Mouse (Mus musculus): Measurements from ENCODE around the gene Sdhaf4. TPM values are rescaled to one million over a fixed set of nuclear protein-coding genes. Genes with fewer than 3 reads are reported as not detected.
"Not testable (repeated sequence)": the region's sequence is repeated elsewhere in the genome, so short reads cannot be mapped to it uniquely, and the experiment has no call there.

Gene Sdhaf4
- 10 to 100 TPM; 59.2 to 71.4 TPM for total RNA-seq (2021)
- long read RNA-seq, experiment 1, transcript Sdhaf4-201 (3 exons, 683 nt): major isoform, 69 of 123 reads
- long read RNA-seq, experiment 1, partial matches to known transcripts: 0 of 123 reads
- long read RNA-seq, experiment 1, other reads (novel, unspliced or antisense): 54 of 123 reads
- long read RNA-seq, experiment 2, transcript Sdhaf4-201 (3 exons, 683 nt): major isoform, 69 of 107 reads
- long read RNA-seq, experiment 2, partial matches to known transcripts: 38 of 107 reads
- long read RNA-seq, experiment 2, other reads (novel, unspliced or antisense): 0 of 107 reads

DNA sequence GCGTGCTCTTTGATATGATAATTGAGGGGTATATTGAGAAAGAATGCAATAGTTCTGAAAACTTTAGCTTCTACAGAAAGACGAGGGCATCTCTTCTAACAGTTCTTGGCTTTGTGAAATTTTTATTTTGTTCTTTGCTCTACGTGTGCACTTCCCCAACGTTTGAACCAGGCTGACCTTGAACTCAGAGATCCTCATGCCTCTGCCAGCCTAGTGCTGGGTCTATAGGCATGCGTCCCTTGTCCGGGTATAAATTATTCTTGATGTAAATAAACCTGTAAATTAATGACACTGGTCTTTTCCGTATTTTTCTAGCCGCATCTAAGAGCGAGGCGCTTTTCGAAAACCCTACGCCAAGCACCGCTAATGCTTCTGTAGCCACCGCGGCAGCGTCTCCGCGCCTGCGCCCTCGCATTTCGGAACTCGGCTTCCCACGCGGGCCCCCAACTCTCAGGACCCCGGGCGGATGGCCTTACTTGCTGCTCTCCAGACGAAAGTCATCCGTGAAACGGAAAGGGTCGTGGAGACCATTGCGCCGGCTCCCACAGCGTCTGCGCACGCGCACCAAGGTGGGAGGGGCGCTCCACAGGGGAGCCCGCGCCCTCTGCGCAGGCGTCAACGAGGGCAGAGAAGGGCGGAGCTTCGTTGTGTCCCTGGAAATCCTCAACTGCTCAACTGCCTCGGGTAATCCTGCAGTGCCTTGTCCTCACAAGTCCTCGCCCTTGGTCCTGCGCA, at the start of gene Sdhaf4:
Gene Sdhaf4 (minus strand): TSS at position 587 of the 735 bp plus-strand sequence.
- DNase-seq (ENCODE audit: low spot score in 2 of 2): peak; percentile 83 to 86

DNA sequence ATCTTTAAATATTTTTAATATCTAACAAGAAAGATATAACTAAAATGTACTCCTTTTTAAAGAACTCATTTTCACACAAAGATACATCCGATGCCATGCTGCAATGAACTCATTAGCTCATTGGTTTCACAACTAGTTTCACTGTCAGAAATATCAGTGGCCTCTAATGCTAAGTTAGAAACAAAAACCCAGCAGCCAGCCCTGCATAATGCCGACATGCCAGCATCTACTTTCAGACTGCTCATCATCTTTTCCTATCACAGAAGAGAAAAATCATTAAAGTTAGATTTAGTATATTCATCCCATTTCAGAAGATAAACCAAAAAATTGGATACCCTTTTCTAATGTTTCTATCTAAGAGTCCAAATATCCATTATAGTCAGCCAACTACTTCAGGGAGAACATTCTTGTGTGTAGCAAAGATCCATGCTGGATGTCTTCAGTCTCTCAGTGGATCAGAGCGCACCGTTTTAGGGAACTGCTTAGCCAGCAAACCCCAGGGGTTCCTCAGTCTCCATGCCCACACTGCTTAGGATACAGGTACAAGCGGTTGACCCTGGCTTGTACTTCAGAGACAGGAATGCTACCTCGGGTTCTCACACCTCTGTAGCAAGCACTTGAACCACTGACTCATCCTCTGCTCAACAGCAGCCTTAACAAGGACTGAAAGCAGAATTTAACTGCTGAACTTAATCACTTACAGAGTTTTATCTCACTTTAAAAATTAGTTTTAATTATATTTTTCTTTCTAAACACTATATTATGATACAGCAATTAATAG, 41.5 kb upstream of the Sdhaf4 start:
- DNase-seq (ENCODE audit: low spot score in 2 of 2): no peak

GRCm38 (mm10) chr1:24045627-24046026, 40.2 kb upstream of the Sdhaf4 start:
- DNase-seq (ENCODE audit: low spot score in 2 of 2): no peak

DNA sequence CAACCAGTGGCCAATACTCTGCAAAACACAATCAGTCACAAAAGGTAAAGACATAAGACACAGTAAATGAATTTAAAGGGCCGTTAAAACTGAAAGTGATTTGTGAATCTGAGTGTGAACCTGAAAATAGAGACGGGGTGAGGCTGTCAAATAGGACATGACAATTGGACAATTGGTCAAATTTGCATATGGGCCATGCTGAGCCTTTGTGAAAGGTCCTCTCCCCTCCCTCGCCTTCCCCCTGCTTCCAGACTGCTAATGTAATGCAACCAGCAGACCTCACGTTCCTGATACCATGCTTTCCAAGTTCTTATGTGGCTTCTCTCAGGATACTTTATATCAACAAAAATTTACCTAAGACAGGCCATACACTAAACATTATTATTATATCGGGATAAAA, 37.6 kb upstream of the Sdhaf4 start:
- DNase-seq (ENCODE audit: low spot score in 2 of 2): no peak

DNA sequence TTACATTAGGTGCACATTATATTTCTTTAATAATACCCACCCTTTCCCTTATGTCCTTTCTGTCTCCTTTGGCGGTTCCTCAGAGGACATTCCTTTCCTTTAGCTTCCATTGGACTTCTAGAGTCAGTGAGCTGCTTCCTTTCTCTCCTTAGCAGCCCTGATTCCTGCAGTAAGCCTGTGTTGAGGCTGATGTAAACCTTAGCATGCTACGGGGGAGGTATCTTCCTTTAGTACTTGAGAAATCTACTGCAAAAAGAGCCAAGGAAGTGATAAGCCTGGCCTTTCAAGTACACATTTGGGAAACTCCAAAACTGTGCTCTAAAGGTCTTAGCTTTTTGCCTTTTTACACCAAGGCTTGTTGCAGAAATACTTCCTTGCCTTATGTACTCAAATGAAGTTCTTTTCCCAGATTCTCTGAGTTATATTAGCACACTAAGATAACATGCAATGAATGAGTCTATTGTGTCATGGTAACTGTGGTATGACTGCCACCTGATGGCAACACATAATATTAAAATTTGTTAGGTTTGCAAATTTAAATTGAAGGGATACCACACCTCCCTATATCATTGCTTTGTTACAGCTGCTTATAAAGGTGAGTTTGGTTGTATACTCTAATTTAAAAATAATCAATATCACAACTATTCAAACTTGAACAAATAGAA, 28.4 kb upstream of the Sdhaf4 start:
- no peak for DNase-seq (ENCODE audit: low spot score in 2 of 2)

DNA sequence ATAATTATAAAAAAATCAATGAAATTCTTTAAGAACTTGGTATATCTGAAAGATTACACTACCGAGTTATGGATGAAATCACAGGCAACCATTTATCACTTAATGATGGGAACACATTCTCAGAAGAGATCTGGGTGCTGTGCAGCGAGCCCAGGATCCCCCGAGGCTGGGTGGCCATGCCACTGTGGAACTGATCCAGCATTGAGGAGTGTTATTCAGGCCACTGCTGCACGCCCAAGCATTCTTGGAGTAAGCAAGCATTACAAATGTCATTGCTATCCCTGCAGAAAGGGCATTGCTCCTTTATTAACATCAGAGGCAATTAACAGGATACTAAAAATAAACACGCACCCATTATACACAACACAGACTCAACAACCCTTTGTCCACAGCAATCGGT, 5.4 kb upstream of the Sdhaf4 start:
- DNase-seq (ENCODE audit: low spot score in 2 of 2): no peak

DNA sequence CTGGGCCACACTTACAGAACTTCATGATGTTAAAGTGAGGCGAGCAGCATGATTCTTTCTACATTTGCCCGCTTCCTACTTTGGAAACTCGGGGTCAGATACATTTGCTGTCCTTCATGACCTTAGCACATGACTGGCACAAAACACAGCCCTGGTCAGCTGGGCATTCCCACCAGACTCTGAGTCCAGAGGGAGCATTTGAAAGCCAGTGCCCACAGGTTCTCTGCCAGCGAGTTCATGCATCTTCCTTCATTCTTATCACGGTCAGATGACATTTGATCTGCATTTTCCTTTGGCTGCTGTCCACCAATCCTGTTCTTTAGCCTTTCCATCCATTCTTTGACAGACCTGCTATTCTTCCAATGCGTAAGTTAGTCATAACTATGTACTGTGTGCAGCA, 4.6 kb upstream of the Sdhaf4 start:
- no peak for DNase-seq (ENCODE audit: low spot score in 2 of 2)

- DNase-seq (ENCODE audit: low spot score in 2 of 2): no peak
Measured at GRCm38 (mm10) chr1:24007621-24008020, 2.2 kb upstream of the Sdhaf4 start.

DNA sequence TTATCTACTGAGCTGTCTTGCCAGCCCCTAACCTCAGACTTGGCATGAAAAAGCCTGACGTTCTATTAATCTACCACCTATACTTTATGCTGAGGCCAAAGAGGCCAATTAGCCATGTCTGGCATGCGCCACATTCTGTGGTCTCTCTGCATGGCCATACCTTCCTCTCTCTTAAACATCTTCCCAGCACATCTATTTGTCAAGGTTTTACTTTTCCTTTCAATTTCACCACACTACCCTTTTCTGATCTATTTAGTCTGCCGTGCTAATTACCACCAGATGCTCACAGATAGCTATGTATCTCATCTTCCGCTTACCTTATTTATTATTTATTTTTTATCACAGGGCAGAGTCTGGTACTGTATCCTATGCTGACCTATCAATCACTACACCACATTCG, 6.1 kb downstream of the Sdhaf4 start:
- no peak for DNase-seq (ENCODE audit: low spot score in 2 of 2)

DNA sequence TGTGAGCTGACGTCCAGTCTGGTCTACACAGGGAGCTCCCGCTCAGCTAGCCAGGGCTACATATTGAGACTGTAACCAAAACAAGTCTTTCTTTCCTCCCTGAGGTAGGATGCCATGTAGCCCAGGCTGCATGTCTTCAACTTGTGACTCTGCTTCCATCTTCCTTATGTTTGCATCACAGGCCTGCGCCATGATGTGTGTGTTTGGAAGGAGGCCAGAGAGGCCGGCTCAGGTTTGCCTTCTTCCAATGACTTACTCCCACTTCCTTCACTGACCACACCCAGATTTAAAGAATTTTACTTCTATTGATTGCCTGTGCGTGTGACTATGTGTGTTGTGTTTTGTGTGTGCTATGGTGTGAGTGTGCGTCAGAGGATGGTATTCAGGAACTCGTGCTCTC, 6.6 kb downstream of the Sdhaf4 start:
- DNase-seq (ENCODE audit: low spot score in 2 of 2): no peak

- no peak for DNase-seq (ENCODE audit: low spot score in 2 of 2)
Measured at GRCm38 (mm10) chr1:23998120-23998810, 7.2 kb downstream of the Sdhaf4 start.

DNA sequence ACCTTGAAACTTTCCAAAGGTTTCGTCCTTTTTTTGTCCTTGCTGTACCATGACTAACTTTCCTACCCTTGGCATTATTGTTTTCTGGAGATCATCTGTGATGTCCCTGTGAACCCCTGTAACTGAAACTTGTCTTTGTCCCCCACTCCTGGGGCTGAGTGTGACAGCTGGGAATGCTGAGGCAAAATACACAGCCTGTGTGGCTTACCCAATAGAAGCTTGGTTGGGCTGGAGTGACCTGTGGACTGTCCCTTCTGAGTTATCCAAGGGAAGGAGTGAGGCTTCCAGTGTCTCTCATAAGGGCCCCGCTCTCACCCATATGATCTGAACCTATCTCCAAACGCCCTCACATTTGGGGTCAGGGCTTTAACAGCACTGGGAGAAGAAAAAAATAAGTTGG, 8.0 kb downstream of the Sdhaf4 start:
- no peak for DNase-seq (ENCODE audit: low spot score in 2 of 2)

DNA sequence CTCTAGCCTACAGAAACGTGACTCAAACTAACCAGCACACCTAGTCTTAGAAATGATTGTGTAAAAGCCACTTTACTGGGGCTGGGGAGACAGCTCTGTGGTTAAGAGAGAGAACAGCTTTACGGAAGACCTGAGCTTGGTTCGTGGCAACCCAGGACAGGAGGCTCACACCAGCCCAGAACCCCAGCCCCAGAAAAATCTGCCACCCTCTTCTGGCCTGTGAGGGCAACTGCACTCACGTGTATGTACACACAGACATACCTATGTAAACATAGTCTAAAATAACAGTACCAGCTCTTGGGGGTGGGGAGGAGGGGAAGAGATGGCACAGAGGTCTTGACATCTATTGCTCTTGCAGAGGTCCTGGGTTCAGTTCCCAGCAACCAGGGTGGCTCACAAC, 10.0 kb downstream of the Sdhaf4 start:
- no peak for DNase-seq (ENCODE audit: low spot score in 2 of 2)

DNA sequence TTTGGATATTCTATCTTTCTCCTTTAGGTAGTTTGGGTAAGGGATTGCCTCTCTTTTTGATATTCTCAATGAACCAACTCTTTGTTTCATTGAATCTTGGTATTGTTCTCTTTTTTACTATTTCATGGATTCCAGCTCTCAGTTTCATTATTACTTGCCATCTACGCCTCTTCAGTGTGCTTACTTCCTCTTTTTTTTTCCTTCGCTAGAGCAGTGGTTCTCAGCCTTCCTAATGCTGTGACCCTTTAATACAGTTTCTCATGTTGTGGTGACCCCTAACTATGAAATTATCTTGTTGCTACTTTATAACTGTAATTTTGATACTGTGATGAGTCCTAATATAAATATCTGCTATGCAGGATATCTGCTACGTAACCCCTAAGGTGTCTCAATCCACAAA, 22.3 kb downstream of the Sdhaf4 start:
- DNase-seq (ENCODE audit: low spot score in 2 of 2): no peak

DNA sequence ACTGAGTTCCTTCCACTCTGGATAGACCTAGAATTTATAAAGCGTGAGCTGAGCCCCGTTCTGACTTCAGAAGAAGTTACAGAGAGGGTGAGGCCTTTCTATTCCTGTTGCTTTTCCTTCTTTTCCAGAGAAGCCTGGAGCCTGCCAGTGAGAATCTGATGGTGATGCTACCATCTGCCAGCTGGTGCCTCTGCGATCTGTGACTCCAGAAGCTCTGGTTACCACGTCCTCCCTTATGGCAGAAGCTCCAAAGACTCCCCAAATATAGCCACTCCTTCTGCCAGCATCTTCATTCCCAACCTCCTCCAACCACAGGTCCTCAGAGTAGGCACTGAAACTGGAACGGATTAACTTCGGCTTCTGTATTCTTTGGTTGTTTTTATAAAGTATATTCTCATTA, 27.2 kb downstream of the Sdhaf4 start:
- DNase-seq (ENCODE audit: low spot score in 2 of 2): no peak

GRCm38 (mm10) chr1:23971159-23971558, 34.3 kb downstream of the Sdhaf4 start:
- not testable (repeated sequence) for DNase-seq (ENCODE audit: low spot score in 2 of 2)

- no peak for DNase-seq (ENCODE audit: low spot score in 2 of 2)
Measured at GRCm38 (mm10) chr1:23968027-23968725, 37.3 kb downstream of the Sdhaf4 start.

GRCm38 (mm10) chr1:23966226-23966625, 39.2 kb downstream of the Sdhaf4 start:
- no peak for DNase-seq (ENCODE audit: low spot score in 2 of 2)

- no peak for DNase-seq (ENCODE audit: low spot score in 2 of 2)
Measured at GRCm38 (mm10) chr1:23959415-23959732, 46.1 kb downstream of the Sdhaf4 start.

DNA sequence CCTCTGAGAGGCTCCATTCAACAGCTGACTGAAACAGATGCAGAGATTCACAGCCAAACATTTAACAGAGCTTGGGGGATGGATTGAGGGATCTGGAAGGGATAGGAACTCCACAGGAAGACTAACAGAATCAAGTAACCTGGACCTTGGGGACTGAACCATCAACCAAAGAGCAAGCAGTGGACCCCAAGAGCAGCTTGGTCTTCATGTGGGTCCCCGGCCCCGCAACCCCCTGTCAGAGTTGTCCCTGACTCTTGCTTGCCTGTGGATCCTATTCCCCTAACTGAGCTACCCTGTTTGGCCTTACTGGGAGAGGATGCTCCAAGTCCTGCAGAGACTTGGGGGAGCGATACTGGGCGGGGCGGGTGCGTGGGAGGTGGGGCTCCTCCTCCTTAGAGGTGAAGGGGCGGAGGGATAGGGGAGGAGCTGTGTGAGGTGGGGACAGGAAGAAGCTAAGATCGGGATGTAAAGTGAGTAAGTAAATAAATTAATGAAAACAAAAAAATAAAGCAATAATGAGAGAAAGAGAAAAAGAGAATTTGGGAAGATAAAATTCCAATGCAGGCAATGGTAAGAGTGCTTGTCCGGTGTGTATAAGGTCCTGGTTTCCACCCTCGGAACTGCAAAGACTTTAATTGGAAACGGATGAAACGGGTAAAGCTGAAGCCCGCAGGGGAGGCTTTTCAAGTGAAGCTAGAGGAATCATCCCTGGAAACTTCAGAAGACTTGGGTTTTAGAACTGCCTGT, 46.6 kb downstream of the Sdhaf4 start:
- no peak for DNase-seq (ENCODE audit: low spot score in 2 of 2)

Data from adrenal gland, postnatal 4 days (tissue).